Mouse (Mus musculus): ENCODE measurements at regions not wholly inside any gene's neighbourhood (a gene's known extent, or its start where the extent isn't known, plus 50 kb on each side); places are given as distances from the start of the nearest gene placed in this dataset.

DNA sequence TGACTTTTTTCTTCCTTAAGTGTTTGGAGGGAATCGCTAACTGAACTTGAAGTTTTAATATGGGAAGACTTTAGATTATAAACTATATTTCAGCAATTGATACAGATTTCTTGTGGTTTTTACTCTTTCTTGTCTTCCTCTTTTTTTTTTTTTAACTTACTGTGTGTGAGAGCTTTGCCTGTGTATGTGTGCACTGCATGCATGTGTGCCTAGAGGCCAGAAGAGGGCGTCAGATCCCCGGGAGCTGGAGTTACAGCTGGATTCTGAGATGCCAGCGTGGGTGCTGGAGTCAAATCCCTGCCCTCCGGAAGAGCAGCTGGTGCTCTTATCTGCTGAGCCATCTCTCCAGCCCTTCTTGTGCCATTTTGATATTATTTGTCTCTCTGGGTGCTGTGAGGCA lies 129.6 kb downstream of the Trim33 start:
- DNase-seq (ENCODE audit: extremely low read depth, low read depth, low spot score), result no peak

DNA sequence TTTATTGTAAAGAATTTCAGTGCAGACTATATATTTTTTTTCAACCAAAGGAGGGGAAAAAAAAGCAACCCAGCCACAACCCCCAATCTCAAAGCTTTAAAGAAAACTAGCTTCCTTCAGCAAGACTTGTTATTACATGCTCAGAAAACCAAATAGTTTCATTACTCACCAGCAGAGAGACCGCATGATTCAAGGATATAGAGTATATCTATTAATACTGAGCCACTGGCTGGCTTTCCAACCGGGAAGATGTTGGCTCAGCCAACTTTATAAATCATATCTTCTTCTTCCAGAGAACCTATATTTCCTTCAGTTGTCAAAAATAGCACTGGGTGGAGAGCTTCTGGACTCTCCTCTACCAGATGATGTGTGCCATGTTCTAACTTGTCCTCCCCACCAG lies 133.2 kb downstream of the Trim33 start:
- no peak for DNase-seq (ENCODE audit: extremely low read depth, low read depth, low spot score)

DNA sequence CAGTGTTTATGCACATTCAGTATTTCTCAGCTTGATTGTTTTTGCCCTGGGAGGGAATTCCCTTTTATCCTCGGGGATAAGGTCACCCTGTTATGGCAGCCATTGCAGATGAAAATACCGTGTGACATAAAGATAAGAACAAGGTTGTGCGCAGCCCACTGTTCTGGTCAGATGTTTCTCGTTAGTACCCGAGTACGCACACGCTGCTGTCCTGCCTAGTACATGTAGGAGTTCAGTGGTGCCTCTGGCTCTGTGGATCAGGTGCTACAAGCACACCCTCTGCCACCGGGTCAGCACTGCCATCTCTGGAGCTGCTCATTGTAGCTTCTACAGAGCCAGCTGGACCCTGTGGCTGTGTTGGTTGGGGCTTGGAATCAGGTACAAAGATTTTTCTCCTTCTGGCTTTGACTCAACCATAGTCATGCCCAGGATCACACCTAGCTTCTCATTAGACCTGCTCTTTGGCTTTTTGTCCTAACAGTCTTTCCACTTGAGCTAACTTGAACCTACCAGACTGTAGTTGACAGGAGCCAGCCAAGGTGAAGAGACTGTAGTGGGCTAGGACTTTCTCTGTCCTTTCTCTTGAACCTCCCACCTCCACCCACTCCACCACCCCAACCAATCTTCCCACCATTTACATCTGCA lies 136.1 kb downstream of the Trim33 start:
- DNase-seq (ENCODE audit: extremely low read depth, low read depth, low spot score), result no peak

DNA sequence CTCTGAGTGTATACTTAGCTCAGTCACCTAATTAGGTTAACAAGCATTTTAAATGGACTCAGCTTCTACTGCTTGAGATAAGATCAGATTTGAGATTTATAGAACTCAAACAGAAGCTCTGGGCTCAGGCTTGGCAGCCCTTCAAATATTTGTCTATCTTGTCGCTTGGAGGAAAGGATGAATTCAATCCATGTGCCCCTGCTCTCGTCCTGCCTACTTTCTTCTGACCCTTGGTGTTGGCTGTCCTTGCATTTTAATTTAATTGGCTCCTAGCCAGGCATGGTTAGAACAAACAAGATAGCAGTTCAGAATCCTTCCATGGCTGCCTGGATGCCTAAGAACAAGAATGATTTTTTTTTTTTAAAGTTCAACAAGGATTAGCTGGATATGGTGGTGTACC lies 137.2 kb downstream of the Trim33 start:
- no peak for DNase-seq (ENCODE audit: extremely low read depth, low read depth, low spot score)

DNA sequence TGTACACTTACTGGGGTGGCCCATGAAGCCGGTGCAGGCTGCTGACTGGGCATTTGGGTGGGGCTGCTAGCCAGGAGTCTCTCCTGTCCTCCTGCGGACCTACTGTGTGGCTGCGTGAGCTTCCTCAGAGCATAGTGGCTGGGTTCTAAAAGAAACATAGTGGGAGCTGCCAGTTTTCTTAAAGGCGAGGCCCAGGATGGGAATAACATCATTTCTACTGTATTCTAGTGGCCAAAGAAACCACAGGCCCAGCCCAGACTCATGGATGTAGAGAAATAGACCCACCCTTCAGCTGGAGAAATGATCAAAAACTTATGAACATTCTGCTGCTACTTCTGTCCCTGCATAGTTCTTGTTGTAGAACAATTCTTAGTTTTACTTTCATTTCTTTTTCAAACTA lies 138.7 kb downstream of the Trim33 start:
- DNase-seq (ENCODE audit: extremely low read depth, low read depth, low spot score), result no peak

DNA sequence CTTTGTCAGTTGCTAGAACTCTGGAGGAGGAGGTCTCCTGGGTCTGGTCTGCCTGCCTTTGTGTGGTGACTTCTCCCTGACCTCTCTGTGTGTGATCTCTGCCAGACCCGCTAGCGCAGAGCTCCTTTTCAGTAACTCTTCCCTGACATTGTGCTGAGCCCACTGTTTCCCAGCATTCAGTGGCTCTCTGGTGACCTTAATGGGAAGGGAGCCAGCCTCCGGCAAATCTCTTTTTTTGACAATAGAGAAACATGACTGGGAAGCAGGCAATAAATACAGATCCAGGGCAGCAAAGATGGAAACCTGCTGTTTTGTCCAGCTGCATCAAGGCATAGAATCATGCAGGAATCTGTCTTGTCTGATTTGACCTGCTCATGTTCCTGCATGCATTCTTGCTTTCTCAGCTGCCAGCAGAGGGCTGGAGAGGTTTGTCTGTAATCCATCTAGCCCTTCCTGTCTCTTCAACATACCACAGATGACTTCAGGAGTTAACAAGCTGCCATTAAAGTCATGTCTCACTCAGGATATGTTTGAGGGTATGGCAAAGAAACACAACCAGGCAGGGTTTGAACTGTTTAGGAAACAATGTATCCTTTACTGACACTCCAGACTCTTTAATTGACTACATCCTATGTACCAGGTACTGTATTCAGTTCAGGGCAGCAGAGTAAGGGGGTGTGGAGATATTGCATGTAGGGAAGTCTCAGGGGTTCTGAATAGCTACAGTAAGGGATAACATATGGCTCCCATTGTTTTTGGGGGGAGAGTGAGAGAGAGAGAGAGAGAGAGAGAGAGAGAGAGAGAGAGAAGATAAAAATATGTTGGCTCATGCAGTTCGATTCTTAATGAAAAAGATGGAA lies 140.9 kb downstream of the Trim33 start:
- DNase-seq (ENCODE audit: extremely low read depth, low read depth, low spot score), result no peak

DNA sequence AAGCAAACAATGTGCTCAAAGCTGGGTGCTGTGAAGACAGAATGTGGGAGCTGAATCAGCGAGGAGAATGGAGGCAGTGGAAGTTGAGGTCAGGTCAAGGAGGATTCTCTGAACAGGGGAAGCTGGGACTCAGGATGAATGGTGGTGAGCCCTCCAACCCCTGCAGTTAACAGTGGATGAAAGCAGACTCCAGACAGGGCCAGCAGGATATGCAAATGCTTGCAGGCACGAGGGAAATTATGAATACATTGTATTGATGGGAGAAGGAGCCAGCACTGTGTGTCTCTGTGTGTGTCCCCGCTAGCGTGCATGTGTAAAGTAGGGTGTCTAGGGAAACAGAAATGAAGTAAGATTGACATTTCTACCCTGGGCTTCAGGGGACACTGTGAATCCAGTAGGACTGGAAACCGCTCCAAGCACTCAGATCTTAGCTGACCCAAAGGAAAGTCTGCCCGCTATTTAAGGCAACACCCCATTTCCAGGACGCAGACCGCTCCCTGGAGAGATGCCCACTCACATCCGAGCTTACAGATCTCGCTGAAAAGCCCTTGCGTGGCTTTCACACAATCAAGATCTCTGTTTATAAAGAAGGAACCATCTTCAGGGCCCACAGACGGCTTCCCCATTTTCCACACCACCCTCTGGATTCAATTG lies 141.7 kb downstream of the Trim33 start:
- no peak for DNase-seq (ENCODE audit: extremely low read depth, low read depth, low spot score)

DNA sequence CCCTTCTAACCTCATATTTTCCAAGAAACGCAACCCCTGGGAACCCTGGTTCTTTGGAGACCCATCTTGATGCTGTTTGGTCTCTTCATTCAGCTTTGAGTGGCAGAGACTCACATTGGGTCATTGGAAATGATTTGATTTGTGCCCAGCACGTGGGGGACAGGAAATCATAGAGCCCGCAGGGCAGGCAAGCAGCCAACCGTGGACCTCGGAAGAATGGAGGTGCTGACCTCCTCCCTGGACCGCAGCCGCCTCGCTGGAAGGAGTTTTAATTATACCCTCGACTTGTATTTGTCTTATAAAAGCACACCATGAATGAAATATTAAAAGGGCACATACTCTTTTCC lies 142.2 kb downstream of the Trim33 start:
- DNase-seq (ENCODE audit: extremely low read depth, low read depth, low spot score), result no peak

DNA sequence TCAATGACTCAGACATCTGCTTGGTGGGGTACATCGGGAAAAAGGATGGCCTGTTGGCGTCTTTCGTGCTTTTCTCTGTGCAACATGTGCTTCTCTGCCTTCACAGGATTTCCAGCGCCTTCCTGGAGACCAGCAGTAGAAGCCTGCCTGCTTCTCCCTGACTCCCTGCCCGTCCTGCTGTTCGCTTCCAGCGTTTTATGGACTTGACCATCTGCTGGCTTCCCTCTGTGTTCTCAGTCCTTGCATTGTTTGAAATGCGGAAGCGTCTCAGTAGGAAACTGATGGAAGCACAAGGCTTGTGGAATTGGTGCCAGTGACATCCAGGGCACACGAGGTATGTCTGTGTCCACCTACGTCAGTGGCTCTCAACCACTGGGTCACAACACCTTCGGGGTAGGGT lies 143.7 kb downstream of the Trim33 start:
- no peak for DNase-seq (ENCODE audit: extremely low read depth, low read depth, low spot score)

- DNase-seq (ENCODE audit: extremely low read depth, low read depth, low spot score), result no peak
Measured at GRCm38 (mm10) chr3:103423290-103423689, 144.2 kb downstream of the Trim33 start.

DNA sequence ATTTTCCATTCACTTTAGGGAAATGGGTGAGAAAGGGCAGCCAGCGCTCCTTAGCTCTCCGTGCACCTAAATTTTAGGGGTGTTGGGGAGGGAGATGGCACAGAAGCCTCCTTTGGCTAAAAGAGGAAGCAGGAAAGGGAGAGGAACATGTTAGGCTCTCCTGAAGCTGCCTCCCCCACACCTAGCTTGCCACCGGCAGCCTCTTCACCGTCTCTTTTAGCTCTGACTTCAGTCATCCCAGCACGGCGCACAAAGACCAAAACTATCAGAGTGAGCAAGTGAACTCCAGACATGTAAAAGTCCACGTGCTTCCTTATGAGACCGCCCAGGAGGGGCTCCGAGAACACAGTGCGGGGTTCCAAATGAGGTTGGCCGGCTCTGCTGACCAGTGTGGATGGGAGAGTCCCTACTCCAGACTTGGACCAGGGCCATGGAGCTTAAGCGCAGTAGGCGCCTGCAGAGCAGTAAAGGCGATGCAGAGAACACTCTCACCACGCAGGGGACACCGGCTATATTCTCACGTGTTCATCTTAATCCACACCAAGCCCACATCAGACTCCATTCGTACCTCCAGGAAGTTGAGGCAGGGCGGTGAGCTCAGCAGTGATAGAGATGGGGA lies 146.8 kb downstream of the Trim33 start:
- DNase-seq (ENCODE audit: extremely low read depth, low read depth, low spot score), result no peak

- no peak for DNase-seq (ENCODE audit: extremely low read depth, low read depth, low spot score)
Measured at GRCm38 (mm10) chr3:103429227-103429788, 145.7 kb upstream of the Syt6 start.

DNA sequence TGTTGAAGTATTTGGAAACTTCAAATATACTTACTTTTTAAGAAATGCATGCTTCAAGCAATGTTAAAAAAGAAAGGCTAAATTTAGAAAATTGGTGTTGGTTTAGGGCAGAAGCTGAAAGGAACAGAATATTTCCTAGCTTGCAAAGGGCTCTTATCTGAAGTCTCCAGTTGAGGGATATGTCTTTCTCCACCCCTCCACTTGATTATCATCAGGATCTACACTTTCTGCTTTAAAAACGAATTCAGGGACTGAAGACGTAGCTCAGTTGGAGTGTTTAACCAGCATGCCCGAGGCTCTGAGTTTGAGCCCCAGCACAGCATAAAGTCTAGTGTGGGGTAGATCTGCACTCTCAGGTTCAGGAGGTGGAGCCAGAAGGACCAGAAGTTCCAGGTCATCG lies 144.9 kb upstream of the Syt6 start:
- no peak for DNase-seq (ENCODE audit: extremely low read depth, low read depth, low spot score)

GRCm38 (mm10) chr3:103432254-103432653 lies 142.8 kb upstream of the Syt6 start:
- no peak for DNase-seq (ENCODE audit: extremely low read depth, low read depth, low spot score)

DNA sequence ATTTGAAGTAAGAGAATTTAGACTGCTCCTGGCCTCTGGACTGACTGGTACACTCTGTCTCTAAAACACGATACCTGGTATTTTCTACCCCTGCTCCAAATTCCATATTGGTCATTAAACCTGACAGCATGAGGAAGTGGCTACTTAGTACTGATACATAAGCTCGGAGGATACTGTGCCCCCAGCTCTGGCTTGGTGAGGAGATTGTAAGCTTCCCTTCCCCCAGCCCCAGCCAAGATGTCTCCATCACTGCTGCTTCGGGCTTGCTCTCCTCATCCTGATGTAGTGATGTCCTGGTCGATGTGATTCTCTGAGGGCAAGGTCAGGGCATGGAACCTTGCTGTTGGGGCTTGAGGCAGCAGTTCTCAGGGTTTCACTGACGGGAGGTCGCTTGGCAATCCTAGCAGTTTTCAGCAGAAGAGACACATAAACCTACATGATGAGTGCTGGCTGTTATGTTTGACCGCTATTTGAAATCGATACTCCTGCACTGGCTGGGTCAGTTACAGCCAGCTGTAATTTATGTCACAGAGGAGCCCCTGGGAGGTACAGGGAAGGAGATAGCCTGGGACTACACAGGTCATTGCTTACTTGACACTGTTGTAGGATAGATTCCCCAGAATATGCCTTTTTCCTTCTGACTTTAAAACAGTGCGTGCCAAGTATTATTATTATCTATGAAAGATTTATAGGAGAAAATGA lies 138.0 kb upstream of the Syt6 start:
- no peak for DNase-seq (ENCODE audit: extremely low read depth, low read depth, low spot score)

DNA sequence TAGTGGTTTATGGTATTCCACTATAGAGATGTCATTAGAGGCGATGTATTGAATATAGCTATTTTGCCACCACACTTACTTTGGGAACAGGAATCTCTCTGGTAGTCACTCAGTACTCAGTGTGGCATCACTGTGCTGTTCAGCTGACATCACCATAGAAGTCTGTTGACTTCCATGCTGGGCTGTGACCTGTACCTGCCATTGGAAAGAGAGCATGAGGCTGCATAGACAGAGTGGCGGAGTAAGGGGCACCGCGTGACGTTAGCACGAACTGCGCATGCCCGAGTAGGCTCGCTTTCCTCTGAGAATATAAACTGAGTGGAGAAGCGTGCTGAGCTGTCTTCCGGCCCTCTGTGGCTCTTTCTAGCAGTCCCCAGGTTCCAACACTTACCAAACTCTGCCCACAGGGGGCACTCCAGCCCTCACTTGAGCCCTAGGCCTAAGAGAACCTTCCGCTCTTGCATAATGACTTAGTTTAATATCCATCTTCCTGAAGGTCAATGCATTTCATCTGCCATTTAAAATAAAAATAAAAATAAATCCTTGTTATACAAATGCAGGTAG lies 136.2 kb upstream of the Syt6 start:
- no peak for DNase-seq (ENCODE audit: extremely low read depth, low read depth, low spot score)

- DNase-seq (ENCODE audit: extremely low read depth, low read depth, low spot score), result no peak
Measured at GRCm38 (mm10) chr3:103443247-103443646, 131.8 kb upstream of the Syt6 start.

DNA sequence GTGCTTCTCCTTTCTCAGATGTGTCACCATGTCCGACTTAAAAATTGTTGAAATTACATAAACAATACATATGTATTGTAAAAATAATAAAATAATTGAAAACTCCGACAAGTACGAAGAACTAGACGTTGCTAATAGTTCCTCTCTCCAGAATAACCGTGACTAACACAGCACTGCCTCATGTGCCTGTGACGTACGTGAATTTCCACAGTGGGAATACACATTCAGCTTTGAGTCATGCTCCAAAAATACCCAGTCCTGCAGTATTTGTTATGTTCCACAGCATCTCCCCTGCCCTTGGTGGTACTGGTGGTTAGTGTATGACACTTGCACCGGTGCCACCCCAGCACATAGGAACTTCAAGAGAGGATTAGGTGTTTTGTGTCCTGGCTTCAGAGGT lies 129.2 kb upstream of the Syt6 start:
- DNase-seq (ENCODE audit: extremely low read depth, low read depth, low spot score), result no peak

- no peak for DNase-seq (ENCODE audit: extremely low read depth, low read depth, low spot score)
Measured at GRCm38 (mm10) chr3:103449851-103450250, 125.2 kb upstream of the Syt6 start.

DNA sequence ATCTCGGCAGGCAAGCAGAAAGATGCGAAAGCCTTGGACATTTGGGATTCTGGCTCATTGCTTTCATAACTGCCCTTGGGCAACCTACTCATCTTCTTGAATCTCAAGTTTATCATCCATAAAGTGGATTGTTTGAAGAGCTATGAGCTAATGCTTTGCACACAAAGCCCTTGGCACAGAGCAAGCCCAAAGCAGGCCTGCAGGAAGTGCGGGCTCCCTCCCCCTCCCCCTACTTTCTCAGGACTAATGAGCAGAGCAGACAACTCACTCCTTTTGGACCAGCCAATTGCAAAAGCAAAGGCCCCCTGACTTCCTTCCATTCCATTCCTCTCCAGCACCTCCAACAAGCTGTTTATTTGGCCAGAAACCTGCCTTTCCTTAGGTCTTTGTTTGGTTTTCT lies 123.1 kb upstream of the Syt6 start:
- DNase-seq (ENCODE audit: extremely low read depth, low read depth, low spot score), result no peak

- no peak for DNase-seq (ENCODE audit: extremely low read depth, low read depth, low spot score)
Measured at GRCm38 (mm10) chr3:103463760-103464159, 111.3 kb upstream of the Syt6 start.

Measured in fat pad, adult 2 months (tissue).